Comparison of ENCODE assay signal across 8 mouse cellular contexts in the genomic region with DNA sequence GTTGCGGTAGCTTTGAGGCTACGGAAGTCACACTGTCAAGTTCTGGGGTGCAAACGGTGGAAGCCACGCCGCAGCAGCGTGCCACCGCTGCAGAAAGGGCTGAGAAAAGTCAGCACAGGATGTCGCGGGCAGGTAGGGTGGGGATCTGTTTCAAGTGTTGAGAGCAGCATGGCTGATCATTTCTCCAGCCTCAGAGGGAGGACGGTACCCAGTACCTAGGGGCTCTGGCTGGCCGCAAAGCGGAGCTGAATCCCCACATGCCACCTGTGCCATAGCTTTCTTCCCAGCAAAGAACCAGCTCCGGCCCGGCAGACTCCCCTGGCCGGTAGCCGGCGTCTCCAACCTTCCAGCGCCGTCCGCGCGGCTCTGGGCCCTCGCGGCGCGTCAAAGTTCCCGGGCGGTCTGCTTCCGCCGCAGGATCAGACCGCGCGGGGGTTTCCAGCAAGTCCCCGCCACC. TPM values are rescaled to one million over a fixed set of nuclear protein-coding genes. Genes with fewer than 3 reads are reported as not detected.
A peak's percentile ranks its signal among the peaks of the same experiment; 100 is the strongest.
DNase-seq lines count a peak whose midpoint lies in the region; ATAC-seq and TF ChIP-seq lines count a peak whose summit lies in the region.

No protein-coding gene starts in this region.

- peak overlapping the region; percentile 98 for H3K9ac ChIP-seq in intestine, embryonic 14.5 days (ENCODE audit: low read length)
- H3K9ac ChIP-seq in midbrain, embryonic 13.5 days (replicated peaks): peak overlapping the region; percentile 91

- intact Hi-C loops in left cerebral cortex, adult 2 months (cut with DNase I): loop anchor here (5.0 to 10.0 kb wide), 5 partner anchors 65 to 767 kb away; a partner anchor contains a TSS
- intact Hi-C loops in left cerebral cortex, postnatal 4 days (cut with DNase I): loop anchor here (10.0 kb wide), 1 partner anchor 867 kb away; no protein-coding TSS in a partner anchor

- H3K27me3 ChIP-seq in embryonic facial prominence, embryonic 10.5 days (replicated peaks; ENCODE audit: low read depth, poor library complexity, severe bottlenecking): no peaks in the 10 kb centered on the region
- H3K27me3 ChIP-seq in intestine, embryonic 14.5 days (replicated peaks; ENCODE audit: control insufficient read depth, insufficient read depth, low read length): no peaks in the 10 kb centered on the region
- no peaks in the 10 kb centered on the region for H3K27me3 ChIP-seq in midbrain, embryonic 13.5 days

- H3K27ac ChIP-seq in left cerebral cortex, adult 2 months: peak overlapping the region; percentile 99
- peak overlapping the region; percentile 98 for H3K27ac ChIP-seq in embryonic facial prominence, embryonic 10.5 days (replicated peaks)
- H3K27ac ChIP-seq in intestine, embryonic 14.5 days (ENCODE audit: low read depth): peak overlapping the region; percentile 100
- peak overlapping the region; percentile 100 for H3K27ac ChIP-seq in midbrain, embryonic 13.5 days

- peak; percentile 69 for ATAC-seq in intestine, embryonic 14.5 days (replicated peaks; ENCODE audit: low FRiP score, low TSS enrichment, low read depth)
- peak; percentile 78 for ATAC-seq in midbrain, embryonic 13.5 days

- no peaks in the 10 kb centered on the region for H3K9me3 ChIP-seq in embryonic facial prominence, embryonic 10.5 days
- H3K9me3 ChIP-seq in intestine, embryonic 14.5 days (ENCODE audit: control insufficient read depth, low read length): no peaks in the 10 kb centered on the region
- no peaks in the 10 kb centered on the region for H3K9me3 ChIP-seq in midbrain, embryonic 13.5 days

- peaks cover 32% of the 10 kb centered on the region for H3K4me1 ChIP-seq in embryonic facial prominence, embryonic 10.5 days
- peaks cover 14% of the 10 kb centered on the region for H3K4me1 ChIP-seq in intestine, embryonic 14.5 days (replicated peaks; ENCODE audit: control insufficient read depth, insufficient read depth, low read length)
- peaks cover 37% of the 10 kb centered on the region for H3K4me1 ChIP-seq in midbrain, embryonic 13.5 days (replicated peaks)

- no peak for TF ChIP-seq CTCF in left cerebral cortex, adult 2 months (IDR thresholded peaks at IDR 0.05)

- no peak for DNase-seq in left cerebral cortex, adult 2 months (ENCODE audit: extremely low spot score in 1 of 2, low spot score in 2 of 2)
- no peak for DNase-seq in left cerebral cortex, postnatal 4 days
- no peak for DNase-seq in embryonic facial prominence, embryonic 10.5 days (ENCODE audit: low spot score)
- no peak for DNase-seq in intestine, embryonic 14.5 days (ENCODE audit: low spot score)
- DNase-seq in retina, postnatal 1 day: no peak
- no peak for DNase-seq in right cerebral cortex, adult 18-20 months
- DNase-seq in left cerebral cortex, adult 11 months (ENCODE audit: low spot score): no peak

- peak overlapping the region; percentile 79 for H3K4me3 ChIP-seq in left cerebral cortex, adult 2 months
- H3K4me3 ChIP-seq in embryonic facial prominence, embryonic 10.5 days: peak overlapping the region; percentile 91
- peak overlapping the region; percentile 90 for H3K4me3 ChIP-seq in intestine, embryonic 14.5 days (ENCODE audit: low read depth, low read length)
- H3K4me3 ChIP-seq in midbrain, embryonic 13.5 days (replicated peaks): peak overlapping the region; percentile 71

- WGBS in embryonic facial prominence, embryonic 10.5 days: under 1% methylated on average over 34 of the region's 34 CpGs
- WGBS in intestine, embryonic 14.5 days: under 1% methylated on average over 34 of the region's 34 CpGs
- under 1% methylated on average over 34 of the region's 34 CpGs for WGBS in midbrain, embryonic 13.5 days

- H3K36me3 ChIP-seq in embryonic facial prominence, embryonic 10.5 days (replicated peaks): peaks cover 9% of the 10 kb centered on the region
- no peaks in the 10 kb centered on the region; the same call in 1 of the 2 replicates for H3K36me3 ChIP-seq in intestine, embryonic 14.5 days (ENCODE audit: control insufficient read depth, insufficient read depth, low read length)
- H3K36me3 ChIP-seq in midbrain, embryonic 13.5 days: no peaks in the 10 kb centered on the region

- H3K4me2 ChIP-seq in intestine, embryonic 14.5 days (ENCODE audit: low read length): peak overlapping the region; percentile 90
- H3K4me2 ChIP-seq in midbrain, embryonic 13.5 days (replicated peaks): peak overlapping the region; percentile 85

RNA-seq across cellular contexts. Expression of a gene that starts 0.3 kb away (rescaled TPM):
- total RNA-seq in left cerebral cortex, adult 2 months (2021): 10 to 100 TPM; 49.2 to 55.7 TPM
- total RNA-seq in left cerebral cortex, postnatal 4 days (2021): 10 to 100 TPM; 53.8 to 62.6 TPM
- 48.4 and 48.5 TPM in 2 replicates for polyA plus RNA-seq in embryonic facial prominence, embryonic 10.5 days (2016; fragmentation: Nextera tagmentation; extraction: Ambion mirVana)
- polyA plus RNA-seq in intestine, embryonic 14.5 days (2014; fragmentation: Nextera tagmentation; extraction: Ambion mirVana): 38.9 and 41.3 TPM in 2 replicates
- polyA plus RNA-seq in midbrain, embryonic 13.5 days (2015; fragmentation: Nextera tagmentation; extraction: Ambion mirVana): 44.4 and 48.8 TPM in 2 replicates
